Mouse (Mus musculus): ENCODE data around the gene Ubn1. TPM values are rescaled to one million over a fixed set of nuclear protein-coding genes. Genes with fewer than 3 reads are reported as not detected.

Ubn1 gene
- total RNA-seq (2012; rRNA removed) (31.0 and 33.2 TPM in 2 replicates), total RNA-seq (2014; rRNA removed) (14.3 and 17.4 TPM in 2 replicates), polyA plus RNA-seq (2012; ENCODE audit: insufficient read length, low read depth) (30.4 and 32.5 TPM in 2 replicates)

DNA sequence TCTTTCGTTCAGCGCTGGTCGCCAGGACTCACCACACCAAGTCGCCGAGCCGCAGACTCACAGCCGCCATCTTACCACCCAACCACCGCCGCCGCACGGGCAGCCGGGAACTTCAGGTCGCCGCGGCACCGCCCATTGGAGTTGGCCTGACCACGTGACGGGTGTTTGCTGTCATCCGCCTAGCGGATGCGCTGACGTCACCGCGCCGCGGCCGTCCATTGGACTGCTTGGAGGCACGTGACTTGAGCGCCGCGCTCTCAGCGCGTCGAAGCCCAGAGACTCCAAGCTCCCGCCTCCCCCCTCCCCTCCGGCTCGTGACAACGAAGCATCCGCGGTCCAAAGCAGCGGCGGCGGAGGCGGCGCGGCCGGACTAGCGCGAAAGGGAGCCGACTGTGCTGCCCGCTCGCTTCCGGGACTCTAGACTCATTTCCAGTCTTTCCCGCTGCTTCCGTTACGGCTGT, at the start of gene Ubn1, which contains the start of gene Glyr1:
Ubn1 (plus strand) TSS at position 284 of the 461 bp plus-strand sequence.
Glyr1 (minus strand) TSS at position 90 of the 461 bp plus-strand sequence.
- in situ Hi-C loops (cut with MboI; ENCODE audit: low pct_ligation_motif_present, low pct_unique_long_range_greater_than_20kb, low sequenced_read_pairs) (no loop called here), dilution Hi-C loops (cut with MboI; ENCODE audit: extremely low pct_ligation_motif_present, extremely low pct_unique_long_range_greater_than_20kb, low sequenced_read_pairs) (no loop called here)
- DNase-seq (ENCODE audit: extremely low read depth), result peak; percentile 100
- H3K9me3 ChIP-seq (replicated peaks; ENCODE audit: low read length), result no peaks in the 10 kb centered on the region
- peaks cover 29 to 49% of the 10 kb centered on the region in 2 experiments for H3K36me3 ChIP-seq (replicated peaks in 1 of 2; ENCODE audit: control insufficient read depth in 1 of 2, insufficient read depth in 1 of 2, low read length in 1 of 2)
- peak within 1 kb of the TSS; percentile 81 for H3K27ac ChIP-seq (ENCODE audit: insufficient read depth, low read depth)
- peak within 1 kb of the TSS; percentile 80 to 93 (median 89) for H3K4me3 ChIP-seq (replicated peaks in 1 of 3; ENCODE audit: low read depth in 2 of 3, low read length in 2 of 3, poor library complexity in 1 of 3)
- H3K4me1 ChIP-seq (ENCODE audit: control insufficient read depth in 1 of 2, insufficient read depth in 2 of 2), result peaks cover 0 to 37% of the 10 kb centered on the region in 2 experiments; a peak in 2 of 4 replicates
- peak within 1 kb of the TSS; percentile 83 for H3K9ac ChIP-seq (ENCODE audit: insufficient read depth, low read depth)
- TF ChIP-seq SMC3 (IDR thresholded peaks at IDR 0.05; ENCODE audit: low read depth, low read length) (no peak), RCOR1 (conservative IDR thresholded peaks at IDR 0.05; ENCODE audit: low read depth, low read length) (no peak), JUN (IDR thresholded peaks at IDR 0.05; ENCODE audit: insufficient read depth, low read depth, low read length) (peak; percentile 21; the same call in 1 of the 2 replicates), POLR2A (IDR thresholded peaks at IDR 0.05; ENCODE audit: low read depth, low read length) (peak; percentile 99), NRF1 (IDR thresholded peaks at IDR 0.05; ENCODE audit: low read depth, low read length) (peak; percentile 61), E2F4 (IDR thresholded peaks at IDR 0.05; ENCODE audit: insufficient replicate concordance, low read depth, low read length) (peak; percentile 73; the same call in 1 of the 2 replicates), CTCF (conservative IDR thresholded peaks at IDR 0.05 in 1 of 2, IDR thresholded peaks at IDR 0.05 in 1 of 2; ENCODE audit: low read depth in 2 of 2, low read length in 2 of 2) (no peak), USF1 (IDR thresholded peaks at IDR 0.05; ENCODE audit: low read depth, low read length) (peak; percentile 99), RAD21 (IDR thresholded peaks at IDR 0.05; ENCODE audit: low read depth, low read length) (no peak), ZNF384 (IDR thresholded peaks at IDR 0.05; ENCODE audit: low read depth, low read length) (no peak), MAFK (IDR thresholded peaks at IDR 0.05; ENCODE audit: insufficient replicate concordance, low read length) (no peak), BHLHE40 (IDR thresholded peaks at IDR 0.05; ENCODE audit: low read depth, low read length) (peak; percentile 98), POLR2AphosphoS2 (IDR thresholded peaks at IDR 0.05; ENCODE audit: low read depth, low read length) (peak; percentile 93), NELFE (IDR thresholded peaks at IDR 0.05; ENCODE audit: low read depth, low read length) (peak; percentile 98), USF2 (conservative IDR thresholded peaks at IDR 0.05; ENCODE audit: low read depth, low read length) (peak; percentile 100), CHD2 (IDR thresholded peaks at IDR 0.05; ENCODE audit: low read length) (peak; percentile 68), ZKSCAN1 (IDR thresholded peaks at IDR 0.05; ENCODE audit: borderline replicate concordance, low read depth, low read length) (no peak), MAX (IDR thresholded peaks at IDR 0.05; ENCODE audit: low read length) (peak; percentile 100), PAX5 (IDR thresholded peaks at IDR 0.05; ENCODE audit: low read length) (no peak), MAZ (IDR thresholded peaks at IDR 0.05; ENCODE audit: low read depth, low read length) (peak; percentile 99), JUND (conservative IDR thresholded peaks at IDR 0.05; ENCODE audit: low read depth, low read length) (0 out of 2 replicates have a peak, but pooled peaks have one; percentile 8), GABPA (IDR thresholded peaks at IDR 0.05; ENCODE audit: insufficient replicate concordance, low read depth, low read length) (no peak), SIN3A (IDR thresholded peaks at IDR 0.05; ENCODE audit: low read length) (peak; percentile 96), ZC3H11A (IDR thresholded peaks at IDR 0.05; ENCODE audit: low read depth, low read length) (no peak), ETS1 (conservative IDR thresholded peaks at IDR 0.05; ENCODE audit: low read depth, low read length) (peak; percentile 71), HCFC1 (IDR thresholded peaks at IDR 0.05; ENCODE audit: low read depth, low read length) (peak; percentile 79), MEF2A (IDR thresholded peaks at IDR 0.05; ENCODE audit: borderline replicate concordance, low read depth, low read length) (peak; percentile 67), MXI1 (IDR thresholded peaks at IDR 0.05; ENCODE audit: low read depth, low read length) (peak; percentile 93), UBTF (IDR thresholded peaks at IDR 0.05; ENCODE audit: low read depth, low read length) (no peak), CHD1 (IDR thresholded peaks at IDR 0.05; ENCODE audit: low read depth, low read length) (no peak), TBP (conservative IDR thresholded peaks at IDR 0.05; ENCODE audit: low read depth, low read length) (peak; percentile 80; the same call in 1 of the 2 replicates), TCF12 (IDR thresholded peaks at IDR 0.05; ENCODE audit: low read depth, low read length) (peak; percentile 96), ELF1 (IDR thresholded peaks at IDR 0.05; ENCODE audit: low read depth, low read length) (peak; percentile 79), KAT2A (IDR thresholded peaks at IDR 0.05; ENCODE audit: insufficient replicate concordance, low read length) (peak; percentile 72; the same call in 1 of the 2 replicates), MYC (IDR thresholded peaks at IDR 0.05; ENCODE audit: low read depth, low read length) (peak; percentile 49), IRF4 (IDR thresholded peaks at IDR 0.05; ENCODE audit: low read depth, low read length) (peak; percentile 19; the same call in 1 of the 2 replicates), EP300 (IDR thresholded peaks at IDR 0.05; ENCODE audit: low read length) (no peak), ZMIZ1 (IDR thresholded peaks at IDR 0.05; ENCODE audit: low read depth, low read length) (peak; percentile 94)
- peaks cover 50% of the 10 kb centered on the region for H3K79me2 ChIP-seq (replicated peaks; ENCODE audit: control insufficient read depth, extremely low read depth, insufficient read depth, poor library complexity, severe bottlenecking)
- no peaks in the 10 kb centered on the region for H3K27me3 ChIP-seq (replicated peaks)
- peak within 1 kb of the TSS; percentile 100 for H3K4me2 ChIP-seq (ENCODE audit: insufficient read depth, low read depth, poor library complexity, severe bottlenecking)

Data from CH12.LX (cell line).